Mouse (Mus musculus): Measurements from ENCODE around the gene Cdyl. TPM values are rescaled to one million over a fixed set of nuclear protein-coding genes. Genes with fewer than 3 reads are reported as not detected.

The Cdyl gene
- polyA plus RNA-seq, 1 experiment, result 10.9 TPM

- Histone ChIP-seq H3K4me3 (no peak overlapping the region), H3K79me2 (ENCODE audit: control insufficient read depth, insufficient read depth) (no peaks in the 10 kb centered on the region), H3K4me2 (ENCODE audit: low read depth) (no peak overlapping the region), H3K27me3 (ENCODE audit: control insufficient read depth, insufficient read depth, insufficient read length) (no peaks in the 10 kb centered on the region), H3ac (ENCODE audit: control insufficient read depth, insufficient read length) (no peak overlapping the region), H3K36me3 (ENCODE audit: control insufficient read depth, insufficient read depth) (peaks cover 6% of the 10 kb centered on the region)
- no peak for TF ChIP-seq TCF12 (IDR thresholded peaks at IDR 0.05; ENCODE audit: insufficient read depth, poor library complexity, severe bottlenecking)
These were observed 185.7 kb downstream of the Cdyl start for GRCm38 (mm10) chr13:35845306-35845705.

- no peaks in the 10 kb centered on the region for H3K27me3 ChIP-seq (ENCODE audit: control insufficient read depth, insufficient read depth, insufficient read length)
- no peaks in the 10 kb centered on the region for H3K36me3 ChIP-seq (ENCODE audit: control insufficient read depth, insufficient read depth)
- H3K4me2 ChIP-seq (ENCODE audit: low read depth), result no peak overlapping the region
- H3K4me3 ChIP-seq, result no peak overlapping the region
- H3K79me2 ChIP-seq (ENCODE audit: control insufficient read depth, insufficient read depth), result no peaks in the 10 kb centered on the region
- TF ChIP-seq CEBPB (IDR thresholded peaks at IDR 0.05; ENCODE audit: insufficient read depth, poor library complexity, severe bottlenecking), result no peak
- TF ChIP-seq TCF3 (IDR thresholded peaks at IDR 0.05; ENCODE audit: insufficient read length, low read depth), result no peak
- no peak for TF ChIP-seq USF1 (IDR thresholded peaks at IDR 0.05; ENCODE audit: low read depth)
- TF ChIP-seq E2F4 (IDR thresholded peaks at IDR 0.05; ENCODE audit: insufficient read depth), result no peak
- TF ChIP-seq POLR2AphosphoS2 (IDR thresholded peaks at IDR 0.05; ENCODE audit: insufficient read length, low read depth), result no peak
- TF ChIP-seq TCF12 (IDR thresholded peaks at IDR 0.05; ENCODE audit: insufficient read depth, poor library complexity, severe bottlenecking), result no peak
- H3ac ChIP-seq (ENCODE audit: control insufficient read depth, insufficient read length), result no peak overlapping the region
These were observed 189.1 kb downstream of the Cdyl start for GRCm38 (mm10) chr13:35848694-35849093.

- Histone ChIP-seq H3K4me3 (no peak overlapping the region), H3K4me2 (ENCODE audit: low read depth) (no peak overlapping the region)
- no peak for TF ChIP-seq MYOG (IDR thresholded peaks at IDR 0.05; ENCODE audit: control insufficient read depth in 1 of 3, insufficient read depth in 1 of 3, insufficient read length in 2 of 3, low read depth in 2 of 3)
- TF ChIP-seq POLR2AphosphoS2 (IDR thresholded peaks at IDR 0.05; ENCODE audit: insufficient read length, low read depth), result no peak
- no peak for TF ChIP-seq POLR2A (IDR thresholded peaks at IDR 0.05; ENCODE audit: insufficient read length, low read depth)
- no peak for TF ChIP-seq MYOD1 (IDR thresholded peaks at IDR 0.05; ENCODE audit: control insufficient read depth in 1 of 3, insufficient read length in 2 of 3, low read depth in 2 of 3)
- no peak for TF ChIP-seq REST (IDR thresholded peaks at IDR 0.05; ENCODE audit: insufficient read depth, insufficient read length)
- no peak for TF ChIP-seq SRF (IDR thresholded peaks at IDR 0.05; ENCODE audit: control insufficient read depth, insufficient read length, low read depth)
- TF ChIP-seq E2F4 (IDR thresholded peaks at IDR 0.05; ENCODE audit: insufficient read depth), result no peak
- no peak for TF ChIP-seq MAX (IDR thresholded peaks at IDR 0.05; ENCODE audit: low read depth)
- TF ChIP-seq CEBPB (IDR thresholded peaks at IDR 0.05; ENCODE audit: insufficient read depth, poor library complexity, severe bottlenecking), result no peak
- no peak for TF ChIP-seq TCF3 (IDR thresholded peaks at IDR 0.05; ENCODE audit: insufficient read length, low read depth)
- TF ChIP-seq TCF12 (IDR thresholded peaks at IDR 0.05; ENCODE audit: insufficient read depth, poor library complexity, severe bottlenecking), result no peak
- no peak for TF ChIP-seq USF1 (IDR thresholded peaks at IDR 0.05; ENCODE audit: low read depth)
These were observed 191.9 kb downstream of the Cdyl start for GRCm38 (mm10) chr13:35851581-35851980.

GRCm38 (mm10) chr13:35852851-35853575 lies 193.4 kb downstream of the Cdyl start:
- H3K4me2 ChIP-seq (ENCODE audit: low read depth), result no peak overlapping the region
- no peaks in the 10 kb centered on the region for H3K79me2 ChIP-seq (ENCODE audit: control insufficient read depth, insufficient read depth)
- peaks cover 4% of the 10 kb centered on the region for H3K36me3 ChIP-seq (ENCODE audit: control insufficient read depth, insufficient read depth)
- no peaks in the 10 kb centered on the region for H3K27me3 ChIP-seq (ENCODE audit: control insufficient read depth, insufficient read depth, insufficient read length)
- no peak overlapping the region for H3ac ChIP-seq (ENCODE audit: control insufficient read depth, insufficient read length)
- no peak for TF ChIP-seq POLR2AphosphoS2 (IDR thresholded peaks at IDR 0.05; ENCODE audit: insufficient read length, low read depth)
- TF ChIP-seq USF1 (IDR thresholded peaks at IDR 0.05; ENCODE audit: low read depth), result no peak
- no peak for TF ChIP-seq MYOD1 (IDR thresholded peaks at IDR 0.05; ENCODE audit: control insufficient read depth in 1 of 3, insufficient read length in 2 of 3, low read depth in 2 of 3)
- no peak for TF ChIP-seq REST (IDR thresholded peaks at IDR 0.05; ENCODE audit: insufficient read depth, insufficient read length)
- no peak for TF ChIP-seq E2F4 (IDR thresholded peaks at IDR 0.05; ENCODE audit: insufficient read depth)
- no peak for TF ChIP-seq TCF3 (IDR thresholded peaks at IDR 0.05; ENCODE audit: insufficient read length, low read depth)
- TF ChIP-seq CEBPB (IDR thresholded peaks at IDR 0.05; ENCODE audit: insufficient read depth, poor library complexity, severe bottlenecking), result no peak
- TF ChIP-seq TCF12 (IDR thresholded peaks at IDR 0.05; ENCODE audit: insufficient read depth, poor library complexity, severe bottlenecking), result no peak
- TF ChIP-seq POLR2A (IDR thresholded peaks at IDR 0.05; ENCODE audit: insufficient read length, low read depth), result no peak
- TF ChIP-seq SRF (IDR thresholded peaks at IDR 0.05; ENCODE audit: control insufficient read depth, insufficient read length, low read depth), result no peak
- no peak for TF ChIP-seq MAX (IDR thresholded peaks at IDR 0.05; ENCODE audit: low read depth)
- TF ChIP-seq MYOG (IDR thresholded peaks at IDR 0.05; ENCODE audit: control insufficient read depth in 1 of 3, insufficient read depth in 1 of 3, insufficient read length in 2 of 3, low read depth in 2 of 3), result no peak
- no peak overlapping the region for H3K4me3 ChIP-seq

More at GRCm38 (mm10) chr13:35851581-35851980, 191.9 kb downstream of the Cdyl start:
- no peaks in the 10 kb centered on the region for H3K27me3 ChIP-seq (ENCODE audit: control insufficient read depth, insufficient read depth, insufficient read length)
- H3K79me2 ChIP-seq (ENCODE audit: control insufficient read depth, insufficient read depth), result no peaks in the 10 kb centered on the region
- no peaks in the 10 kb centered on the region for H3K36me3 ChIP-seq (ENCODE audit: control insufficient read depth, insufficient read depth)
- no peak overlapping the region for H3ac ChIP-seq (ENCODE audit: control insufficient read depth, insufficient read length)

- Histone ChIP-seq H3K36me3 (ENCODE audit: control insufficient read depth, insufficient read depth) (peaks cover 7% of the 10 kb centered on the region), H3ac (ENCODE audit: control insufficient read depth, insufficient read length) (no peak overlapping the region), H3K4me2 (ENCODE audit: low read depth) (no peak overlapping the region), H3K4me3 (no peak overlapping the region), H3K27me3 (ENCODE audit: control insufficient read depth, insufficient read depth, insufficient read length) (no peaks in the 10 kb centered on the region), H3K79me2 (ENCODE audit: control insufficient read depth, insufficient read depth) (no peaks in the 10 kb centered on the region)
- TF ChIP-seq USF1 (IDR thresholded peaks at IDR 0.05; ENCODE audit: low read depth), result no peak
- TF ChIP-seq E2F4 (IDR thresholded peaks at IDR 0.05; ENCODE audit: insufficient read depth), result no peak
- TF ChIP-seq REST (IDR thresholded peaks at IDR 0.05; ENCODE audit: insufficient read depth, insufficient read length), result no peak
- no peak for TF ChIP-seq TCF3 (IDR thresholded peaks at IDR 0.05; ENCODE audit: insufficient read length, low read depth)
These were observed 197.9 kb downstream of the Cdyl start for GRCm38 (mm10) chr13:35857486-35857885.
